Mouse (Mus musculus) G1E (cell line): ENCODE data around the gene Tmem198.

Experiments used
- CTCF ChIP-seq: IDR thresholded peaks from 2 replicates; pipeline ENCODE4 v1.5.1; 2012; ENCODE audit warnings: low read depth, low read length, inconsistent platforms, mixed read lengths
- GATA1 ChIP-seq: IDR thresholded peaks from 2 replicates; pipeline ENCODE4 v1.6.1; 2012; ENCODE audit warnings: borderline replicate concordance, low read length, inconsistent platforms, mixed read lengths
- GATA2 ChIP-seq: IDR thresholded peaks from 2 replicates; pipeline ENCODE4 v1.6.1; 2012; ENCODE audit warnings: low read depth, low read length, inconsistent platforms, borderline replicate concordance
- POLR2AphosphoS5 ChIP-seq: IDR thresholded peaks from 2 replicates; pipeline ENCODE4 v1.6.1; 2012; ENCODE audit warnings: low read depth, low read length, inconsistent platforms; ENCODE audit not compliant: insufficient replicate concordance
- TAL1 ChIP-seq: conservative IDR thresholded peaks from 2 replicates; pipeline ENCODE4 v1.6.1; 2012; ENCODE audit warnings: low read depth, low read length, inconsistent platforms, mixed read lengths

GRCm38 (mm10) chr1:75448052-75448431, 31.3 kb upstream of the Tmem198 start:
- no peak for TF ChIP-seq CTCF
- no peak for TF ChIP-seq TAL1
- no peak for TF ChIP-seq GATA2
- no peak for TF ChIP-seq GATA1
- TF ChIP-seq POLR2AphosphoS5, result no peak
